Mouse (Mus musculus) myocyte (in vitro differentiated cells): ENCODE results near the gene Ugt2b37.
"Not testable (repeated sequence)": the region's sequence is repeated elsewhere in the genome, so short reads cannot be mapped to it uniquely, and the experiment has no call there.

Source experiments
- CEBPB ChIP-seq: IDR thresholded peaks from 2 replicates; pipeline ENCODE4 v1.6.1; 2011; ENCODE audit warnings: mild to moderate bottlenecking, moderate library complexity; ENCODE audit not compliant: poor library complexity, insufficient read depth, severe bottlenecking
- E2F4 ChIP-seq: IDR thresholded peaks from one replicate; pipeline ENCODE4 v1.6.1; 2011; ENCODE audit warnings: mild to moderate bottlenecking, control low read depth, moderate library complexity; ENCODE audit not compliant: insufficient read depth
- MAX ChIP-seq: IDR thresholded peaks from one replicate; pipeline ENCODE4 v1.6.1; 2011; ENCODE audit warnings: low read depth, mild to moderate bottlenecking, control low read depth
- POLR2A ChIP-seq: IDR thresholded peaks from one replicate; pipeline ENCODE4 v1.6.1; 2011; ENCODE audit warnings: low read depth, mild to moderate bottlenecking, control low read depth, moderate library complexity; ENCODE audit not compliant: insufficient read length
- TCF12 ChIP-seq: IDR thresholded peaks from one replicate; pipeline ENCODE4 v1.6.1; 2011; ENCODE audit warnings: mild to moderate bottlenecking, control low read depth; ENCODE audit not compliant: poor library complexity, insufficient read depth, severe bottlenecking
- USF1 ChIP-seq: IDR thresholded peaks from one replicate; pipeline ENCODE4 v1.6.1; 2011; ENCODE audit warnings: low read depth, mild to moderate bottlenecking, control low read depth, moderate library complexity

GRCm38 (mm10) chr5:87275986-87276385 is 21.4 kb upstream of the Ugt2b37 start:
- not testable (repeated sequence) for TF ChIP-seq POLR2A, MAX, TCF12, E2F4, USF1, CEBPB
